Mouse (Mus musculus) kidney, adult 11 months (tissue): Measurements from ENCODE around the gene Bcl7c.
"Not testable (repeated sequence)": the region's sequence is repeated elsewhere in the genome, so short reads cannot be mapped to it uniquely, and the experiment has no call there.

Source experiments
- DNase-seq: peaks from one replicate; pipeline ENCODE4 v3.0.0; 2022

Bcl7c gene

DNA sequence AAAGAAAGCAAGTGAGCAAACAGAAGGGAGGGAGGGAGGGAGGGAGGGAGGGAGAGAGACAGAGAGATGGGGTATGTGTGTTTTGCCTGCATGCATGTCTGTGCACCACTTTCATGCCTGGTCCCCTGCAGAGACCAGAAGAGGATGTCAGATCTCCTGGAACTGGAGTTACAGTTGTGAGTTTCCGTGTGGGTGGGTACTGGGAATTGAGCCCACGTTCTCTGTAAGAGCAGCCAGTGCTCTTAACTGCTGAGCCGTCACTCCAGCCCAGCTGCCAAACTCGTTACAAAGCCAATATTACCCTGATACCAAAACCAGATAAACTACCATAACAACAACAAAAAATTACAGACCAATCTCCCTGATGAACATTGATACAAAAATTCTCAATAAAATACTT, 67.5 kb downstream of the Bcl7c start:
- DNase-seq, result no peak

DNA sequence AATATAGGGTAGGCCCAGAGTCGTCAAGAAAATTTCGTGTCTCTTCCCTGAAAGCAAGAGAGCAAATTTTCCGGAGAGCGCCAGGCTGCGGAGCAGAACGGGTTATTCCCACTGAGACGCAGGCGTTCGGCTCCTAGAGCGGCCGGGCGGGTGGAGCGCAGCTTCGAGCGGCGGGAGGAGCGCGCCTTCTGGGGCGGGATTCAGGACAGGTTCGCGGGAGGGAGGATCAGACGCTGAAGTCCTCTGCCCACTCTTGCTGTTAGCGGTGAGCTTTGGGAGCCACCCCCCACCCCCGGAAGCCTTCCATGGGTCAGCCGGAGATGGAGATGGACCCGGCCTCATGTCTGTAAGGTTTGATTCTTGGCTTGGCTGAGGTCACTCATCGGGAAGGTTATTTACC, 71.8 kb downstream of the Bcl7c start:
- peak; percentile 63 for DNase-seq

DNA sequence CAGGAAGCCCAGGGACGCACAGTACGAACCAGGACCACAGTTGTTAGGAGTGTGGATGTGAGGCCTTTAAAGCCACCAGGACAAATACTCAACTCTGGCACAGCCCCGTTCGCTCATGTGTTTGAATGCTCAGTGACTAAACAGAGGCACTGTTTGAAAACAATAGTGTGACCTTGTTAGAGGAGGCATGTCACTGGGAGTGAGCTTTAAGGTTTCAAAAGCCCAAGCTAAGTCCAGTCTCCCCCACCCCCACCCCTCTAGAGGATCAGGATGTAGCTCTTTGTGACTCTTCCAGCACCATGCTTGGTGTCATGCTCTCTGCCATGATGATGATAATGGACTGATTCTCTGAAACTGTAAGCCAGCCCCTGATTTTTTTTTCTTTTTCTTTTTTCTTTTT, 77.3 kb downstream of the Bcl7c start:
- DNase-seq, result no peak

DNA sequence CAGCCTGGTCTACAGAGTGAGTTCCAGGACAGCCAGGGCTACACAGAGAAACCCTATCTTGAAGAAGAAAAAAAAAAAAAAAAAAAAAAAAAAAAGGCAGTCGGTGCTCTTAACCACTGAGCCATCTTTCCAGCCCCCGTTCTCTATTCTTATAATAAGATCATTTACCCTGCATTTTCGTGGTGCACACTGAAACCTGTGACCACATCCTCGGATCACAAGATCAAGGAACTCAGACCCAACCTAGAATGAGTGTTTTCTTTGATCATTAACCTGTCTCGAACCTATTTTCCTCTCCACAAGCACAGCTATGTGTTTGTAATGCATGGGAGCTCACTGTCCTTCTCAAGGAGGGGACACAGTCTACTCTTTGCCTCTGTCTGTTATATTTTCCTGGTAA, 80.1 kb downstream of the Bcl7c start:
- DNase-seq, result no peak

DNA sequence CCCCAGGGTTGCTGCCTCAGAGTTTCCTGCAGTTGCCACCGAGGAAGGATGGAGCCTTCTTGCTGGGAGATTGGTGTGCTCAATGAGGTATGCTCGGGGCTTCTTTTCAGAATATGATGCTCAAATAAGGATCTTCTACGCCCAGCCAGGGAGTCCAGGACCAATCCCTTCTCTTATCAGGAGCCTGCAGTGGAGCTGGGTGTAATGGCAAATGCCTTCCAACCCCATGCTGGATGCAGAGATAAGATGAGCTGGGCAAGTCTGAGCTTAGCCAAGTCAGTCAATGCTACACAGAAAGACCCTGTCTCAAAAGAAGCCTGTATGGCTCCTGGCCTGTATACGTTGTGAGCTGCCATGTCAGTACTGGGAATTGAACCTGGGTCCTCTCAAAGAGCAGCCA, 82.3 kb downstream of the Bcl7c start:
- DNase-seq, result no peak

DNA sequence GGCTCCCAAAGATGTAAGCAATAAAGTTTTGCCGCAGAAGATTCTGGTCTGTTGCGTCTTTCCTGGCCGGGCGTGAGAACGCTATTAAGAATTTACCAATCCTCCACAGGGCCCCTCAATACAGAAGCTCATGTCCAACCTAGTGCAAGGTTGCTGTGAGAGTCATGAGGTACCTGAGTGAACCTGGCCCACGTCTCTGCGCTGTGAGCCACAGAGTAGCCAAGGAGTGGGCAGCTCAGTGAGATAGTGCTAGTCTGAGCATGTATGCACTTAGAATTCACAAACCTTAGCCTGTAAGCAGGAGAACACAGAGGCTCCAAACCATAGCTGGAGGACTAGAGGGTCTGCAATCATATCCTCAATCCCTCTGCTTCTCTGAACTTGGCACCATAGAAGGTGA, 82.7 kb downstream of the Bcl7c start:
- DNase-seq, result no peak

DNA sequence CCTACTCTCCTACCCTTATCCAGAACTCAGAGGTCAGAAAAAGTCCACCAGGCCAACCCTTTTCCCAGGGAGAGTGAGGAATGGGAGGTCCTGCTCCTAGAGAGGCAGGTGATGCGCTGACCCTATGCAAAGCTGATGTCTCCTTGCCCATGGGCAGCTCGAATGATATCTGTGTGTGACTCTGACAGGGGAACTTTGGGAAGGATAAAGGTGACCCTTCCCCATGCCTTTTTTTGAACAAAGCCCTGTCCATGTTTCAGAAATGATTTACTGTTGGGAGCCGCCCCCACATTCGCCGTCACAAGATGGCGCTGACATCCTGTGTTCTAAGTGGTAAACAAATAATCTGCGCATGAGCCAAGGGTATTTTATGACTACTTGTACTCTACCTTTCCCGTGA, 90.3 kb downstream of the Bcl7c start:
- DNase-seq, result not testable (repeated sequence)

DNA sequence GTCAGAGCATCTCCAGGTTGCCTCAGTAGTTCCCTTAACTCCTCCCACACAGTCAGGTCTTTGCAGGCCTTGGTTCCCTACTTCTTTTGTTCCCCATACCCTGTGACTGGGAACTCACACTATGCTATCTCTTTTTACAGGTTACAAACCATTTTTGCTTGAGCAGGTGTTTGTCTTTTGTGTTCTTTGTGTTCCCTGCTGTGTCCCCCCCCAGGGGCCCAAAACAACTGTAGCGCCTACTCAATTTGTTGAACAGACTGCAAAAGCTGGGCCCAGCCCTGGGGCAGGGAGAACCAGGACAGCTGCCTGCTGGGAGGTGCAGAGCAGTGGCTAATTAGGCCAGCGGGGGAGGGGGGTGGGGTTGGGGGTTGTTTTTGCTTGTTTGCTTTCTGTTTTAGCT, 90.8 kb downstream of the Bcl7c start:
- no peak for DNase-seq

DNA sequence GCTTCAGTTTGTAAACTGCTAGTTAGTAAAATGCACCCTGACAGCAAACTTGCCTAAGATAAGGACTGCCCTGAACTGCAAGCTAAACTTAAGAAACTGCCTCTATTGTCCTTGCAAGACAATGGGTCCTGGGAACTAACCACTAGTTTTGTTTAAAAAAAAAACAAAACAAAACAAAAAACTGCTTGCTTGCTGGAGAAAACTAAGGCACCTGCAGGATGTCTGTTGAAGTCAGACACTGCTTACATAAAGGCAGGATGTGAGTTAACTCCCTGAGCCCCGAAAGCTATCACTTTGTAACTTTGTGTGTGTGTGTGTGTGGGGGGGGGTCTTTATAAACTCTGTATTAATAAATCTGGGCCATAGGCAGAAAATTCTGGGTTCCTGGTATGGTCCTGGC, 91.9 kb downstream of the Bcl7c start:
- no peak for DNase-seq

DNA sequence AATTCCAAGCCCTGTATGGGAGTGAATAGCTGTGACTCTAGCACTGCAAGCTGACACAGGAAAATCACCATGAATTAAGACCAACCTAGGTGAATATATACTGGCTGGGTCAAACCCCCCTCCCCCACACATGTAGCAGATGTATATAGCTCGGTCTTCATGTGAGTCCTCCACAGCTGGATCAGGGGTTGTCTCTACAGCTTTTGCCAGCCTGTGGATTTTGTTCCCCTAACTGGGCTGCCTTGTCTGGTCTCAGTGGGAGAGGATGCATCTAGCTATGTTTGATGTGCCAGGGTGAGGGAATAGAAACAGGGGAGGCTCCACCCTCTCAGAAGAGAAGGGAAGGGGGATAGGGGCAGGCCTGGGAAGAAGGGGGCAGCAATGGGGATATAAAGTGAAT, 92.4 kb downstream of the Bcl7c start:
- DNase-seq, result no peak

DNA sequence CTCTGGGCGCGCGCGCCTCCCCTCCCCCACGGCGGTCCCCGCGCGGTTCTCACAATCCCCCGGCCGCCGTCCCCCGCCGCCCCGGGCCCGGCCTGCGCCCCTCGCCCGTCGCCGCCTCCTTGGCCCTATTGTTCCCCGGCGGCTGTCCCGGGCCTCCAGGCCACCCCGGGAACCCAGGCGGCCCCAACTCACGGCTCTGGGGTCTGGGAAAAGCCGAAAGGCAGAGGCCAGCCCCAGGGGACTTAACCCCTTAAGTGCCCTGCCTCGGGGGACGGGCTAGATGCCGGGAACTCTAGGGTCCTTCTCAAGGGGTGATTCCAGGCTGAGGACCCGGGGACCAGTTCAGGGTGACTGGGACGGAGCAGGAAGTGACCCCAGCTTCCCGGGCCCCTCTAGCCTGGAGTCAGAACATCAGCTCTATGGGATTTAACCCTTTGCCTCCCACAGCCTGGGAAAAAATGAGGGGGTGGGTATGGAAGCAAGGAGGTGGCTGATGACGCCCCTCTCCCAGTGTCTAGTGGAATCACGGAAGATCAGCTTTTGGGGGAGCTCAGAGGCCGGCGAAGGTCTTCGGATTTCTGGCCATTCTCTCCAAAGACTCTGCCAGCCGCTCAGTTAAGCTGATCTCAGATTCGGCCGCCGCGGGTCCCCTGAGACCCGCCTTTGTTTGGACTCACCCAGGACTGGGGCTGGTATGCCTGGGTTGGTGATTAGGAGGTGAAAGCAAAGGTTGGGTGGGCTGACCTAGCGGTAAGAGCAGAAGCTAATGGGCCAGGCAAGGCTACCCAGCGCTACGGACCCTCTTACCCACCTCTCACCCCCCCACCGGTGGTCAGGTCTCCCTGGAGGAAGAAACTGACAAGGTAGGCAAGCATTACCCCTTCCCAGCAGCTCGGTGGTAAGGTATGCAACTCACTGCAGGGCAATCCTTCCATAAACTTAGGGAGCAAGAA, 93.6 kb downstream of the Bcl7c start, which contains the start of gene Zfp629:
Zfp629 (minus strand) TSS at position 907 of the 953 bp plus-strand sequence.
- peak; percentile 73 for DNase-seq

DNA sequence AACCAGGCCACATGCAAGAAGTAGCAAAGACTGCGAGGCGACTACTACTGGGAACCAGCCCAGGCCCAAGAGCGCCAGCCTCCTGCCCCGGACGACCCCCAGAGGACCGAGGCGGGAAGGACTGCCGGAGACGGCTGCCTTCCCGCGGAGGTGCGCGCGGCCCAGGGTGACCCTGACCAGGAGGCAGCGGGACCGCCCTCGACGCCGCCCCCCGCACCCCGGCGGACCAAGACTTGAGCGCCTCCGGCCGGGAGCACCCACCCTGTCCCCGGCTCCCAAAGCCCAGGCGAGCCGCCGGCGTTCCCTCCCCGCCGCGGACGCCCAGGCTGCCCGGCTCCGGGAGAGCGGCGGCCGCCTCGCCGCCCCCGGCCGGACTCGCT, 94.2 kb downstream of the Bcl7c start:
- DNase-seq, result peak; percentile 72

DNA sequence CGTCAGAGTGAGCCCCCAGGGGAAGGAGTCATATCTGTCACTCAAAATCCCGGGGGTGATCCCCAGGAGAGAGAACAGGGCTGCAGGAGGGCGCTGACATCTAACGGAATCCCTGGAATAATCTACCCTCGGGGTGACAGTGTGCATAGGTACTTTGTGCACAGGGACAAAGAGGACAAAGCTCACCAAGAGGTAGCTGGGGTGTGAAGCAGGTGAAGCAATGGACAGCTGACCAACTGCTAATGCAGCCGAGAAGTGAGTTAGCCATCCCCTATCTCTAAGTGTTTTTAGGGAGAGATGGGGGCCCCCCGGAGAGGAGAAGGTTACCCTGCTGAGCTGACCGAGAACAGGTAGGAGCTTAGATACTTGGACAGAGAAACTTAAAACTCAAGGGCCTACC, 94.6 kb downstream of the Bcl7c start:
- DNase-seq, result peak; percentile 46

DNA sequence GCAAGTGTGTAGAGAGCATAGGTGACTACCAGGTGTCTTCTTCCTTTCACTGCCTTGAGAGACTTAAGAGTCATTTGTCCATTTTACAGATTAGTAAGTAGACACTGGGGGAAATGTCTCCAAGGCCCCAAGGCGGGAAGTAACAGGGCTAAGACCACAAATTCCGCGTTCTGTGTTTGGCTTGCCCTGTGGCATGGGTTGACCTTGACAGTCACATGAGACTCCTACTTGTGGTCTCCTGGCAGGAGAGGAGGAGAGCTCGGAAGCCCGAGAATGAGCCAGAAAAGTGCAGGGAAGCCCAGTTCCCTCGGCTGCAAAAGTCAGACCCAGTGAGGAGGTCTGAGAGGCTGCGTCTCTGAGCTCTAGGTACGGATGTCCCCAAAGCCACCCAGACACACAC, 95.2 kb downstream of the Bcl7c start:
- peak; percentile 56 for DNase-seq

DNA sequence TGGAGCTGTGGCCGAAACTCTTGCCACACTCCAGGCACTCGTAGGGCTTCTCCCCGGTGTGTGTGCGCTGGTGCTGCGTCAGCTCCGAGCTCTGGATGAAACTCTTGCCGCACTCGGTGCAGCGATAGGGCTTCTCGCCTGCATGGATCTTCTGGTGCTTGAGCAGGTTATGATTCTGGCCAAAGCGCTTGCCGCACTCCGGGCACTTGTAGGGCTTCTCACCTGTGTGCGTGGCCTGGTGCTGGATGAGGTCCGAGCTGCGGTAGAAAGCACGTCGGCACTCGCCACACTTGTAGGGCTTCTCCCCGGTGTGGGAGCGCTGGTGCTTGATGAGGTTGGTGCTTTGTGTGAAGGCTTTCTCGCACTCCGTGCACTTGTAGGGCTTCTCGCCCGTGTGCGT, 97.2 kb downstream of the Bcl7c start:
- DNase-seq, result no peak
